Comparison of ENCODE assay signal across 11 mouse cellular contexts in the genomic region with DNA sequence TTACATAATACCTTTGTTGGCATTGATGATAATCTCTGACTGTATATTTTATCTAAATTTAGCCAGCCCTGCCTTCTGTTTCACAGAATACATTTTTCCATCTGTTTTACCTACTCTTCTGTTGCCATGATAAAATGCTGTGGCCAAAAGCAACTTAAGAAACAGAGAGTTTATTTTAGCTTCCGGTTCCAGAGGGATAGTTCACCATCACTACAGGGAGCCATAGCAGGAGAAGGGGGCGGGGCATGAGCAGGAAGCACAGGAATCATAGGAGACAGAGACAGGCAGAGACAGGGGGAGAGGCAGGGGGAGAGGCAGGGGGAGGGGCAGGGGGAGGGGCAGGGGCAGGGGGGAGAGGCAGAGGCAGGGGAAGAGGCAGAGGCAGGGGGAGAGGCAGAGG.
"Had no signal": no experiment of that assay in that cellular context is flagged by ENCODE, and none has a peak within 500 bp of the region (broad histone marks: within the 10 kb centered on the region; RNA-seq: fewer than 3 reads in every experiment).

No protein-coding gene starts in this region.

- ATAC-seq: liver, postnatal 0 days; lung, postnatal 0 days; midbrain, embryonic 13.5 days; midbrain, embryonic 15.5 days had no signal

- DNase-seq: liver, postnatal 0 days; lung, adult 2 months; lung, postnatal 14 days; lung, postnatal 36 days; right cerebral cortex, postnatal 14 days; thymus, adult 18-20 months; thymus, postnatal 14 days; thymus, postnatal 36 days had no signal
